Mouse (Mus musculus): ENCODE results near the gene Nacad. TPM values are rescaled to one million over a fixed set of nuclear protein-coding genes. Genes with fewer than 3 reads are reported as not detected.

Nacad gene
- total RNA-seq, 2 experiments from 2014 or later = 1.7 to 2.5 TPM

- no peak for DNase-seq
Measured at GRCm38 (mm10) chr11:6580065-6580750, 25.6 kb downstream of the Nacad start.

- DNase-seq = no peak
Measured at GRCm38 (mm10) chr11:6579361-6579760, 26.5 kb downstream of the Nacad start.

- DNase-seq = no peak
Measured at GRCm38 (mm10) chr11:6576151-6576550, 29.7 kb downstream of the Nacad start.

- DNase-seq = no peak
Measured at GRCm38 (mm10) chr11:6569410-6569777, 36.5 kb downstream of the Nacad start.

GRCm38 (mm10) chr11:6568584-6569409 is 37.1 kb downstream of the Nacad start:
- peak; percentile 52 for DNase-seq

- DNase-seq = no peak
Measured at GRCm38 (mm10) chr11:6567951-6568350, 37.9 kb downstream of the Nacad start.

GRCm38 (mm10) chr11:6566496-6566895 is 39.4 kb downstream of the Nacad start:
- no peak for DNase-seq

- DNase-seq = no peak
Measured at GRCm38 (mm10) chr11:6563201-6563600, 42.7 kb downstream of the Nacad start.

- DNase-seq = no peak
Measured at GRCm38 (mm10) chr11:6562359-6562758, 43.5 kb downstream of the Nacad start.

- DNase-seq = no peak
Measured at GRCm38 (mm10) chr11:6561474-6561873, 44.4 kb downstream of the Nacad start.

GRCm38 (mm10) chr11:6560655-6561360 is 45.0 kb downstream of the Nacad start:
- DNase-seq = no peak

GRCm38 (mm10) chr11:6559996-6560395 is 45.9 kb downstream of the Nacad start:
- no peak for DNase-seq

- DNase-seq = no peak
Measured at GRCm38 (mm10) chr11:6558234-6558633, 47.6 kb downstream of the Nacad start.

GRCm38 (mm10) chr11:6550201-6550600 is 55.7 kb downstream of the Nacad start:
- no peak for DNase-seq

GRCm38 (mm10) chr11:6549770-6550169 is 56.1 kb downstream of the Nacad start:
- no peak for DNase-seq

Other genes with a start within 250 kb of the Nacad start
- 10 to 100 TPM; 46.8 to 49.1 TPM for gene Zmiz2, start 217.0 kb downstream of the Nacad start, total RNA-seq (2021)
- 1,000 to 10,000 TPM; 1,521 to 1,568 TPM for gene Ppia, start 190.6 kb downstream of the Nacad start, total RNA-seq (2021)
- gene H2afv, start 161.6 kb downstream of the Nacad start, total RNA-seq (2021) = 100 to 1,000 TPM; 125 to 126 TPM
- gene Purb, start 130.1 kb downstream of the Nacad start, total RNA-seq (2021) = 10 to 100 TPM; 81.8 to 84.6 TPM
- 1 to 10 TPM; 1.2 to 1.4 TPM for gene Myo1g, start 85.1 kb downstream of the Nacad start, total RNA-seq (2021)
- 10 to 100 TPM; 31.8 to 34.1 TPM for gene Ccm2, start 59.2 kb downstream of the Nacad start, total RNA-seq (2021)
- 100 to 1,000 TPM; 105 to 108 TPM for gene Tbrg4, start 20.0 kb upstream of the Nacad start, total RNA-seq (2021)
- not detected for gene Wap, start 32.6 kb upstream of the Nacad start, total RNA-seq (2021)
- gene Ramp3, start 52.5 kb upstream of the Nacad start, total RNA-seq (2021) = 1 to 10 TPM; 3.6 to 3.7 TPM
- not detected for gene Gm11983, start 231.6 kb upstream of the Nacad start, total RNA-seq (2021)

All from heart, postnatal 4 days (tissue).